Mouse (Mus musculus) ES-Bruce4 (cell line): Measurements from ENCODE around the gene Eif4e3.

ENCODE experiments used
- CTCF ChIP-seq: IDR thresholded peaks from one replicate; pipeline ENCODE4 v1.8.1; 2011; ENCODE audit warnings: low read depth, low read length
- EP300 ChIP-seq: IDR thresholded peaks from 2 replicates; pipeline ENCODE4 v1.6.1; 2011; ENCODE audit warnings: low read depth, low read length; ENCODE audit not compliant: insufficient read depth

DNA sequence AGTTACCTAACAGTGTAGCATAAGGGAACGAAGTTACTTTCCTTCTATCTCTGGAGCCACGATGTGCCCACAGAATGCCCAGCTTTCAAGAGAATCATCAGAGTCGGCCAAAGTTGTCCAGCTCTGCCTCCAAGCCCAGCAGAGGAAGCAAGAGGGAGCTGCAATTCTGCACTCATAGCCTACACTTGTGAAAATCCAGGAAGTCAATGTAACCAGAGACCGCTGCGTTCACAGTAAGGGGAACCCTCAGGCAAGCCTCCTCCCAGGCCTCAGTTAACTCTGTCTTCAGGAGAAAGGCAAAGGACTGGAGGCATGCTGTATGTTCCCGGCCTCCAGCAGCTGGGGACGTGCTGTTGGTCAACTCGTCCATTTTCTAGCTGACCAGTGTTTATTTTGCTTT lies 719 bp upstream of the Eif4e3 start:
- TF ChIP-seq CTCF (no peak), EP300 (no peak)
